Comparison of ENCODE assay signal across 7 mouse cellular contexts in genomic region chr10:75667911-75668270, GRCm38 (mm10). TPM values are rescaled to one million over a fixed set of nuclear protein-coding genes. Genes with fewer than 3 reads are reported as not detected.
DNase-seq lines count a peak whose midpoint lies in the region; ATAC-seq and TF ChIP-seq lines count a peak whose summit lies in the region.

No protein-coding gene starts in this region.

- peak overlapping the region; percentile 84 for H3K4me2 ChIP-seq in lung, postnatal 0 days (replicated peaks; ENCODE audit: low read depth, low read length)

- no peak for TF ChIP-seq EP300 in ES-Bruce4 (IDR thresholded peaks at IDR 0.05; ENCODE audit: insufficient read depth, low read depth, low read length)
- no peak for TF ChIP-seq EP300 in lung, postnatal 0 days (IDR thresholded peaks at IDR 0.05)

- WGBS in heart, embryonic 10.5 days, result under 1% methylated on average over 23 of the region's 23 CpGs
- WGBS in lung, postnatal 0 days, result 1% methylated on average over 20 of the region's 23 CpGs

- ATAC-seq in lung, postnatal 0 days, result peak; percentile 84

- H3K27me3 ChIP-seq in ES-Bruce4 (ENCODE audit: control insufficient read depth, insufficient read depth, low read length, poor library complexity, severe bottlenecking), result no peaks in the 10 kb centered on the region
- peaks cover 31% of the 10 kb centered on the region for H3K27me3 ChIP-seq in heart, embryonic 10.5 days (ENCODE audit: insufficient read depth, poor library complexity, severe bottlenecking)
- H3K27me3 ChIP-seq in lung, postnatal 0 days (replicated peaks; ENCODE audit: insufficient read depth, low read length), result no peaks in the 10 kb centered on the region

- no peak for TF ChIP-seq POLR2A in ES-Bruce4 (IDR thresholded peaks at IDR 0.05; ENCODE audit: insufficient read depth, low read length)

- peak; percentile 75 to 90 for DNase-seq in adrenal gland, adult (ENCODE audit: inconsistent age in 2 of 2, low spot score in 1 of 2)
- peak; percentile 53 for DNase-seq in embryo, embryonic 10.5 days (ENCODE audit: low spot score)
- DNase-seq in heart, embryonic 10.5 days (ENCODE audit: low spot score), result no peak
- DNase-seq in kidney, adult 9 months, result peak; percentile 50
- DNase-seq in lung, postnatal 0 days (ENCODE audit: low spot score), result peak; percentile 85
- peak; percentile 80 for DNase-seq in ovary, postnatal 36 days (ENCODE audit: low spot score)

- H3K9ac ChIP-seq in ES-Bruce4 (ENCODE audit: low read depth, poor library complexity, severe bottlenecking), result peak overlapping the region; percentile 56
- peak overlapping the region; percentile 72 for H3K9ac ChIP-seq in lung, postnatal 0 days (replicated peaks; ENCODE audit: low read depth)

- peak overlapping the region; percentile 59 for H3K4me3 ChIP-seq in ES-Bruce4 (ENCODE audit: low read depth, low read length)
- peak overlapping the region; percentile 72 for H3K4me3 ChIP-seq in heart, embryonic 10.5 days
- peak overlapping the region; percentile 80 for H3K4me3 ChIP-seq in lung, postnatal 0 days (ENCODE audit: low read depth, low read length)

- H3K27ac ChIP-seq in ES-Bruce4 (ENCODE audit: insufficient read depth, low read length), result no peak overlapping the region
- H3K27ac ChIP-seq in heart, embryonic 10.5 days, result peak overlapping the region; percentile 81
- H3K27ac ChIP-seq in lung, postnatal 0 days (ENCODE audit: low read length), result peak overlapping the region; percentile 87

- no peaks in the 10 kb centered on the region for H3K9me3 ChIP-seq in ES-Bruce4 (replicated peaks; ENCODE audit: control insufficient read depth, insufficient read depth, low read length, poor library complexity, severe bottlenecking)
- H3K9me3 ChIP-seq in heart, embryonic 10.5 days, result no peaks in the 10 kb centered on the region
- no peaks in the 10 kb centered on the region for H3K9me3 ChIP-seq in lung, postnatal 0 days (ENCODE audit: low read length)

- TF ChIP-seq CTCF in ES-Bruce4 (IDR thresholded peaks at IDR 0.05; ENCODE audit: low read depth, low read length), result no peak
- no peak; the same call in 1 of the 2 replicates for TF ChIP-seq CTCF in lung, postnatal 0 days (IDR thresholded peaks at IDR 0.05)

- 0 out of 2 replicates have a peak, but pooled peaks cover 3% of the 10 kb centered on the region for H3K36me3 ChIP-seq in ES-Bruce4 (ENCODE audit: control insufficient read depth, insufficient read depth, low read length, poor library complexity, severe bottlenecking)
- peaks cover 45% of the 10 kb centered on the region for H3K36me3 ChIP-seq in heart, embryonic 10.5 days
- H3K36me3 ChIP-seq in lung, postnatal 0 days (ENCODE audit: insufficient read depth, low read length), result peaks cover 4% of the 10 kb centered on the region; the same call in 1 of the 2 replicates

- H3K4me1 ChIP-seq in ES-Bruce4 (ENCODE audit: control insufficient read depth, insufficient read depth, low read length), result no peaks in the 10 kb centered on the region
- H3K4me1 ChIP-seq in heart, embryonic 10.5 days, result peaks cover 14% of the 10 kb centered on the region
- peaks cover 11% of the 10 kb centered on the region for H3K4me1 ChIP-seq in lung, postnatal 0 days (ENCODE audit: insufficient read depth, low read depth, low read length)

RNA-seq across cellular contexts. Expression of gene Susd2, which starts 24.1 kb away (rescaled TPM):
- polyA plus RNA-seq in ES-Bruce4 (2011; ENCODE audit: insufficient read depth, insufficient read length, low read depth, missing spikeins), result 11.1 and 11.7 TPM in 2 replicates
- polyA plus RNA-seq in heart, embryonic 10.5 days (2016; fragmentation: Nextera tagmentation; extraction: Ambion mirVana), result 1.3 and 1.4 TPM in 2 replicates
- 9.3 and 9.4 TPM in 2 replicates for polyA plus RNA-seq in lung, postnatal 0 days (2015; fragmentation: Nextera tagmentation; extraction: Ambion mirVana)
